Mouse (Mus musculus) heart, postnatal 25 days (tissue): ENCODE results near the gene Cspg5. TPM values are rescaled to one million over a fixed set of nuclear protein-coding genes. Genes with fewer than 3 reads are reported as not detected.

Experiments used
- DNase-seq: peaks from one replicate; pipeline ENCODE4 v3.0.0; 2022; ENCODE audit warnings: low spot score
- intact Hi-C: fragments of 180-260 bp; cut with DNase I; formaldehyde crosslinking; loops from one replicate; pipeline ENCODE4 v1.15.1; 2025
- total RNA-seq, 2 experiments: library from RNA; stranded (reverse); gene quantifications; 2 replicates each; pipeline ENCODE4 v1.2.3; 2021

Cspg5 gene
- total RNA-seq, 2 experiments from 2014 or later = 0.13 to 0.14 TPM

DNA sequence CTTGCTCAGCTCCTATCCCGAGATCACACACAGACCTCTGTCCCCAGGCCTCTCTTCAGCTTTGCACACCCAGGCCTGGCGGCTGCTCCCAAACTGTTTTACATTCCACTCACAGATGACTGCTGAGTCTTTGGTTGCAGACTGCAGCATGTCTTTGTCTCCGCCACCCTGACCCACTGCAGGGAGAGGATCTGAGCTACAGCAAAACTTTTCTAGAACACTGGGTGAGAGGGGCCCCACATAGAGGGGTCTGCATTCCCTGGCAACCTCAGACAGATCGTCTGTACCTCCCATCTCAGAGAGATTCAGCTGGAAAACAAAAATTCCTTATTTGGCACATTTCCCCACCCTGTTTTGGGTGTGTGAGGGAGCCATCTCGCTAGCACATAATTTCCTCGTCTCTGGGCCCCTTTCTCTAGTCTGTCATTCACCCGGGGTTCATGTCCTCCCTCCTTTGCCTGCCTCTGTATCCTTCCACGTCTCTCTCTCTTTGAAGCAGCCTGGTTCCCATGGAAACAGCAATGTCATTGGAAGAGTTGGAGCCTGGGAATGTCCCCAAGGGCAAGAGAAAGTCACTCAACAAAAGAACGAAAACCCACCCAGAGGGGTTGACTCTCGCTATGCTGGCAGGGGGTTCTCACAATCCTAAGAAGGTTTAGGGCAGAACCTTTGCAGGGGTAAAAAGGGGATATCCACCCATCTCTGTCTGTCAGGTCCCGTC, 6.4 kb downstream of the Cspg5 start:
- intact Hi-C loops = no loop called here
- DNase-seq = no peak

GRCm38 (mm10) chr9:110250776-110251175, 7.2 kb downstream of the Cspg5 start:
- no peak for DNase-seq
- intact Hi-C loops = no loop called here

DNA sequence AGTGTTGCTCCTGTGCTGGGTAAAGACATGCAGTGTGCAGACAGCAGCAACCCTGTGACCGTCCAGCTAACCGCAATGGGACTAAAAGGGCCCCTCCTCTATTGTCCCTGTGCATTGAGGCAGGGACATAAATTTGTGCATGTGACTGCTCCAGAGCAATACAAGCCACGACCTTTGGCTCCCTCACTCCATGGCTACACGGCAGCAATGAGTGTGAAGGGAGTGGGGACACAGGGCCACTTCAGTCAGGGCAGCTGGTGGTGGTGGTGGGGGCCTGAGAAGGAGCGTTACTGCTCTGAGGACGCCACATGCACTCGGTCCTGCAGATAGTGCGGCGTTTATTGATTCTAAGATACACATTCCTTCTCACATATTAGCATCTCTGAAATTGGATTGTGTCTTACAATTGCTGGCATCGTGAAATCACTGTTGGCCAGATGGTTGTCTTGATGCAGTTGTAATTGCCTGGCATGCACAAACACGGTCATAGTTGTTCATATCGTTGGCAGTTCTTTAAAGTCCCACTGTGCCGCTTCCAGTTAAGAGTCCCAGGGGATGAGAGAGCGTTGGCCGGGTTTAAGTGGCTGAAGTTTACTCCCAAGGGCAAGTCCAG, 11.9 kb downstream of the Cspg5 start:
- DNase-seq = no peak
- intact Hi-C loops = no loop called here

GRCm38 (mm10) chr9:110258646-110259045, 15.1 kb downstream of the Cspg5 start:
- DNase-seq = no peak
- intact Hi-C loops = no loop called here

DNA sequence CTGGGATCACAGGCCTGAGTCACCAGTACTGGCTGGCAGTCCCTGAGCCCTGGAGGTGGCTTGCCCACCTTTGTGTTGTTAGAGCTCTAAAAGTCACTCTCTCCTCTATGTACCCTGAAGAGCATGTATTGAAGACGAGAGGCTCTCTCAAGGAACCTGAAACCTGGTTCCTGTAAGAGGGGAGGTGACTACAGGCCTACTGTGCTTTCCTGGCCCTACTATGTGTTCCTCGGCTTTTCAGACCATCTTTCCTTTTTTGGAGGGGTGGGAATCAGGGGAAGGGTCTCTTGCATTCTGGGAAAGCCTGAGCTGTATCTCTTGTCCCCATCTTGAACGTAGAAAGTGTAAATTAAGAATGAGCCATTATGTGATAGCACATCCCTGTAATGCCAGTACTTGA, 15.5 kb downstream of the Cspg5 start:
- intact Hi-C loops = no loop called here
- DNase-seq = no peak

DNA sequence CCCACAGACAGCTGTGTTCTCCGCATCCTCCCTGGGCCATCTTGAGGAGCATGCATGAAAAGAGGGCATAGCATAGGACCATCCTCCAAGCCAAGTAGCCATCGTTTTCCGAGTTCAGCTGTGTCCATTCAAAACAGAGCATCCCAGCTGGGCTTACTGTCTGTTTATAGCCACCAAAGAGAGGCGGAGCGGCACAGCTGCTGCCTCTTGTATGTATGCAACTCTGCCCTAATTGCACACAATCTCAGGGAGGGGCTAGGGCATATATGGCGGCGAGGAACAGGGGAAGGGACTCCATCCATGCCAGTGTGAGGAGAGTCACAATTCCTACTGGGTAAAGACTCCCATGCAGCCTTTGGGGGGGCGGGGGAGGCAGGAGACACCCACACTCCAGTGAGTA, 19.6 kb downstream of the Cspg5 start:
- DNase-seq = no peak
- intact Hi-C loops = no loop called here

DNA sequence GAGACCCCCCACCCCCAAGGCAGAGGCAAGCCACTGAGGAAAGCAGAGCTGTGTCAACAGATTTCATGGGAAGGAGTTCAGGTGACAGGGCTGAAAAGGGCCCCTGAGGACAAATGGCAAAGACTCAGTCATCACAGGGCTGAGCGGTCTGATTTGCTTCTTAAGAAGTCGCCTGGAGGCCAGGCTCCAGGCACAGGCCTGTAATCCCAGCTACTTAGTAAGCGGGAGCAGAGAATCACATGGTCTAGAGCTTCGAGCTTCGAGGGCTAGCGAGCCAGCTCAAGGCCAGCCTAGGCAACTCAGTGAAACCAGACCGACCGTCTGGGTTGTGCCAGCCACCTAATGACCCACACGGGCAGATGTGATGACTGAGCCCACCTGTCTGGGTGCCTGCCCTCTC, 21.4 kb downstream of the Cspg5 start:
- intact Hi-C loops = no loop called here
- no peak for DNase-seq

GRCm38 (mm10) chr9:110268416-110268815, 24.8 kb downstream of the Cspg5 start:
- no peak for DNase-seq
- intact Hi-C loops = no loop called here

- intact Hi-C loops = no loop called here
- DNase-seq = no peak
Observed at GRCm38 (mm10) chr9:110272330-110272729, 28.7 kb downstream of the Cspg5 start.

- intact Hi-C loops = no loop called here
- no peak for DNase-seq
Observed at GRCm38 (mm10) chr9:110273507-110273906, 29.9 kb downstream of the Cspg5 start.

GRCm38 (mm10) chr9:110275882-110276281, 32.3 kb downstream of the Cspg5 start:
- intact Hi-C loops = no loop called here
- no peak for DNase-seq

DNA sequence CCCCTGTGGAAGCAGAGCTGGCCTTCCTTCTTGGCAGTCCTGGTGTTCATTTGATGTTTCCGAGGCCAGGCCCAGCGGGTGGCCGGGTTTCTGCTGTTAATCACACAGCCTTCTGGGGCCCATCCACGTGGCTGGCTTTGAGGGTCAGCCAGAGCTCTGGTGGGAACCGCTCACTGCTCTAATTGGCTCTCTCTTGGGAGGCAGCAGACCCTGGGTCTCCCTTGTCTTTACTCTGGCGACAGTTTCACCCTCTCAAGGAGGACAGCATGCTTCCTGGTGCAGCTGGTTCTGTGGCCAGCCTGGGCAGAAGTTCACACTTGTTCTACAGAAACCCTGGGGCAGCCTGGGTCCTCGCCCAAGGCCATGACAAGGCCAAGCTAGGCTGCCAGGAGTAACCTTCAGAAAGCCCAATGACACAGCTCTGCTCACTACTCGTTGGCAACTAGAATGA, 33.9 kb downstream of the Cspg5 start:
- intact Hi-C loops = no loop called here
- DNase-seq = no peak

GRCm38 (mm10) chr9:110284075-110284697, 40.6 kb downstream of the Cspg5 start:
- intact Hi-C loops = no loop called here
- no peak for DNase-seq

DNA sequence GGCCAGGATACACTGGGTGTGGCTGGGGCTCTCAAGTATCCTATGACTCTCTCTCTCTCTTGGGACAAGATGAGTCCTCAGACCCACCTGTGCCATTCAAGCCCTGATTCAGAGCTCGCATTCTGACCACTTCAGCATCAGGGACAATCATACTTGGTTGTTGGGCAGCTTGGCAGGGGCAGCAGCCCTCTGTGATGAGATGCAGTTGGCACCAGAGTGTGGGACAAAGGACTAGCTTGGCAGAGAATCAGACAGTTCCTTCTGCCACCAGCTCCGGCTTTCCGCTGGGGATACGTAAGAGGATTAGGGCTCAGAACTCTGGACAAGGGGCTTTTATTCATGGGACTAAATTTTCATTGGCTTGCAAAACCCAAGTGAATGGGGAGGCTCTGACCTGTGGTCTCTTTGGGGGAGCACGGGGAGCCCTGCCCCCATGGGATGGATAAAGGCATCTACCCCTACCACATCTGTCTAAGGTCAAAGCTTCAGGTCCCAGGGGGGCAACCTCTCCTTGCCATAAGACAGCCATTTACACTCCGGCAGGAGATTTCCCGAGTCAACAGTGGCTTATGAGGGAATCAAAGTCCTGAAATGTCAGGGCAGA, 43.8 kb downstream of the Cspg5 start:
- no peak for DNase-seq
- intact Hi-C loops = no loop called here

DNA sequence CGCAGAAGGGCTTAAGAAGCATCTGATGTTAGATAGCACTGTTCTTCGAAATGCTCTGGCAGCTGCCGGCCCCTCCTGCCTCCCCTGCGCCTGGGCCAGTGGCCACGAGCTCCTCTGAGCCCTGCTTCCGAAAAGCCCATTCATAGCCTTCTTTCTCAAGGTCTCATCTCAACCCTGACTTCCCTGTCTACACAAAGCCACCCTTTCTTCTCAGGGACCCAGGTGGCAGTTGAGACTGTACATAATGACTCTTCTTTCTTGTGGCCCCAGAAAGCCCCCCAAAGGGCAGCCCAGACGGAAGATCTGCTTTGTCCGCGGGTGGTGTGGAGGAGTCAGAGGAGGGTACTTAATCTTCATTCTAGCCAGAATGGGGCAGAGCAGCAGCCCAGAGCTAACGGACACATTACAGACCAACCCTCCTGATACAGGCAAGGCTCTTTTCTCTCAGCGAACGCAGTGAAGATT, 49.7 kb downstream of the Cspg5 start:
- no peak for DNase-seq
- intact Hi-C loops = loop anchor here (10.0 kb wide), 1 partner anchor 98 kb away; no protein-coding TSS in a partner anchor

DNA sequence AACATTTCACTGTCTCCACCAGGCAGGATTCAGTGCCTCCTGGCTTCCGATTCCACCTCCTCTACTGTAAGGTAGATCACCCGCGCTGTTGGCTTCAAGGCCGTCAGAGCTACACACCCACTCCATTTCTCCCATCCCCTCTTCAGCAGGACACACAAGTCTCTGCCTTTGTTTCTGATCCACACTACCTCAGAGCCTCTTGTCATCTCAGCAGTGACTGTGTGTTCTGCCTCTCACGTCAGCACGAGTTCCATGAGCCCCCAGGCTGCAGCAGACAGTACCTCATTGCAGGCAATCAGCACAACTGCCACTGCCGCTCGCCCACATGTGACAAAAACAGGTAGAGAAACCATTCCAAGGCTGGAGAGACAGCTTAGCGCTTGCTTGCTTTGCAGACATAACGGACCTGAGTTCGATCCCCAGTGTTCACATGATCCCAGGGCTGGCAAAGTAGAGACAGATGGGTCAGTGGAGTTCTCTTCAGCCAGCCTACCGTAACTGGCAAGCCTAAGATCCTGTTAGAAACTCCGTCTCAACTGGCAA, 50.4 kb downstream of the Cspg5 start:
- no peak for DNase-seq
- intact Hi-C loops = loop anchor here (10.0 kb wide), 1 partner anchor 99 kb away; no protein-coding TSS in a partner anchor

DNA sequence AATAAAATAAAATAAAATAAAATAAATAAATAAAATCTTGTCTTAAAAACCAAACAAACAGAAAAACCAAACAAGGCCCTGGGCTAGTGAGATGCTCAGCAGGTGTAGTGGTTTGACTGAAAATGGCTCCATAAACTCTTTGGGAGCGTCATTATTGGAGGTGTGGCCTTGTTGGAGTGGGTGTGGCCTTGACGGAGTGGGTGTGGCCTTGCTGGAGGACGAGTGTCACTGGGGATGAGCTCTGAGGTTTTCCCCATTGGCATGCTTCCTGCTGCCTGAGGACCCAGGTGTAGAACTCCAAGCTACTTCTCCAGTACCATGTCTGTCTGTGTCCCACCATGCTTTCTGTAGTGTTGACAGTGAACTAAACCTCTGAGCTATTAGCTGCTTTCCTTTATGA, 51.2 kb downstream of the Cspg5 start:
- intact Hi-C loops = loop anchor here (10.0 kb wide), 1 partner anchor 100 kb away; no protein-coding TSS in a partner anchor
- no peak for DNase-seq

GRCm38 (mm10) chr9:110296867-110297627, 53.5 kb downstream of the Cspg5 start:
- intact Hi-C loops = loop anchor here (2.0 to 10.0 kb wide), 2 partner anchors 102 to 406 kb away; no protein-coding TSS in a partner anchor
- peak; percentile 28 for DNase-seq

DNA sequence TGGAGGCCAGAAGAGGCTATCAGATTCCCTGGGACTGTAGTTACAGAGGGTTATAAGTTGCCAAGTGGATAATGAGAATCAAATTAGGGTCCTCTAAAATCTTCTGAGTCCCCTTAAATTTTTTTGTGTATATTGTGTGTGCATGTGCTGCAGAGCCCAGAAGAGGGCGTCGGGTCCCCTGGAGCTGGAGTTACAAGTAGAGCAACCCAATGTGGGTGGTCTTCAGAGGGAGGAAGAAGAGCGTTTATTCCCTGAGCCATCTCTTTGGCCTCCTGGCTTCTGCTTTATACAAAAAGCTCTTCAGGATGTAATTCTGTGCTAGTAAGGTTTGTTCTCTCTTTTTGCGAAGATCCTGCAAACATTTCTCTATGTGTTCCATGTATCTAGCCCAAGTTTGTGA, 60.9 kb downstream of the Cspg5 start:
- DNase-seq = no peak
- intact Hi-C loops = no loop called here
